Mouse (Mus musculus): ENCODE measurements around the gene Med10. TPM values are rescaled to one million over a fixed set of nuclear protein-coding genes. Genes with fewer than 3 reads are reported as not detected.

Gene Med10
- total and polyA plus RNA-seq, 3 experiments = 119 to 151 TPM; not detected in 1

DNA sequence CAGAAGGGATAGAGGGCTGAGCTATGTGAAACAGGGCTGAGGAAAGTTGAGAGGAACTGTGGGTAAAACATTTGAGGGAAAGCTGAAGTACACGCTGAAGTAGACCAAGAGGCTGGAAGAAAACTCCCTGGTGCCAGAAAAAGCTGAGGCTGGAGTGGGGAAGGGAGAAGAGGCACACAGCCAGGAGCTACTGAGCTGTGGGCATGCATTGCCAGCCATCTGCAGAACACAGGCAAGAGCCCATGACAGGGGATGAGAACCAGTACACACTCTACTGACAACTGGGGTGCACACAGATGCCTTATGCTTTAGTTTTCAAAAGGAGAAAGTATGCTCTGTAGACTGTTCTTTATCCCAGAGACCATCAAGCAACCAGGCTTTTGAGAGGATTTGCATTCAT is 43.4 kb downstream of the Med10 start:
- Histone ChIP-seq H3K79me2 (ENCODE audit: control insufficient read depth, insufficient read depth, low read length, poor library complexity) (no peaks in the 10 kb centered on the region), H3K36me3 (ENCODE audit: control insufficient read depth in 1 of 2, insufficient read depth in 2 of 2, low read length in 2 of 2) (no peaks in the 10 kb centered on the region), H3K4me1 (ENCODE audit: control insufficient read depth in 1 of 2, insufficient read depth in 2 of 2, low read length in 2 of 2) (no peaks in the 10 kb centered on the region), H3K9ac (ENCODE audit: control insufficient read depth, low read depth, low read length, poor library complexity, severe bottlenecking) (no peak overlapping the region), H3K9me3 (replicated peaks; ENCODE audit: insufficient read depth, low read length) (no peaks in the 10 kb centered on the region), H3K4me3 (ENCODE audit: control insufficient read depth in 1 of 2, insufficient read depth in 1 of 2, low read depth in 2 of 2, low read length in 2 of 2) (no peak overlapping the region), H3K27ac (ENCODE audit: control insufficient read depth, low read depth, low read length) (no peak overlapping the region), H3K27me3 (ENCODE audit: control insufficient read depth in 1 of 2, insufficient read depth in 2 of 2, low read length in 2 of 2) (no peaks in the 10 kb centered on the region)
- DNase-seq (ENCODE audit: low read depth, low spot score) = no peak
- no peak for TF ChIP-seq ELF1 (IDR thresholded peaks at IDR 0.05; ENCODE audit: low read depth, low read length)
- no peak for TF ChIP-seq NELFE (IDR thresholded peaks at IDR 0.05; ENCODE audit: low read depth, low read length)
- no peak for TF ChIP-seq MAX (IDR thresholded peaks at IDR 0.05; ENCODE audit: low read length)
- TF ChIP-seq POLR2AphosphoS5 (IDR thresholded peaks at IDR 0.05; ENCODE audit: borderline replicate concordance, low read depth, low read length) = no peak

DNA sequence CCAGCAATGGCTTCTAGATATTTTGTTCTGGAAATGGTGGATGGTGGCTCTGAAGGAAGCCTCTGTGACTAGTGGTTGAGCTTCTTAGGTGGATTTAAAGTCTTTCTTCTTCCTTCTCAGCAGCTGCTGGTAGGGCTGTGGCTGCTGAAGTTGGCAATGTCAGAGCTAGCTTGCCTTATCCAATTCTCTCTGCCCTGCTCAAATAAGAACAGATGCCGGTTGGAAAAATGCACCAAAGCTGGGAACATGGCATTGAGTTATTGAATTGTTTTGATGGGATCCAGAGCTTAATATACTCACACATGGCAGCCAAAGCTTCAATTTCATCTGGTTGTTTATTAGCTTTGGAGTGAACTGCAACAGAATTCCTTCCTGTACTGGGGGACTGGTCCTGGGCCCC is 47.4 kb downstream of the Med10 start:
- no peak overlapping the region for H3K9ac ChIP-seq (ENCODE audit: control insufficient read depth, low read depth, low read length, poor library complexity, severe bottlenecking)
- no peak overlapping the region for H3K27ac ChIP-seq (ENCODE audit: control insufficient read depth, low read depth, low read length)
- no peaks in the 10 kb centered on the region for H3K4me1 ChIP-seq (ENCODE audit: control insufficient read depth in 1 of 2, insufficient read depth in 2 of 2, low read length in 2 of 2)
- no peak overlapping the region for H3K4me3 ChIP-seq (ENCODE audit: control insufficient read depth in 1 of 2, insufficient read depth in 1 of 2, low read depth in 2 of 2, low read length in 2 of 2)
- no peak for DNase-seq (ENCODE audit: low read depth, low spot score)
- no peaks in the 10 kb centered on the region for H3K9me3 ChIP-seq (replicated peaks; ENCODE audit: insufficient read depth, low read length)
- H3K79me2 ChIP-seq (ENCODE audit: control insufficient read depth, insufficient read depth, low read length, poor library complexity) = no peaks in the 10 kb centered on the region
- H3K36me3 ChIP-seq (ENCODE audit: control insufficient read depth in 1 of 2, insufficient read depth in 2 of 2, low read length in 2 of 2) = no peaks in the 10 kb centered on the region
- no peaks in the 10 kb centered on the region for H3K27me3 ChIP-seq (ENCODE audit: control insufficient read depth in 1 of 2, insufficient read depth in 2 of 2, low read length in 2 of 2)
- no peak for TF ChIP-seq TAL1 (IDR thresholded peaks at IDR 0.05; ENCODE audit: low read length)
- no peak for TF ChIP-seq ETS1 (IDR thresholded peaks at IDR 0.05; ENCODE audit: low read depth, low read length)
- no peak for TF ChIP-seq CHD2 (IDR thresholded peaks at IDR 0.05; ENCODE audit: low read length)
- no peak for TF ChIP-seq ZMIZ1 (IDR thresholded peaks at IDR 0.05; ENCODE audit: low read depth, low read length)
- no peak for TF ChIP-seq TBP (IDR thresholded peaks at IDR 0.05; ENCODE audit: low read depth, low read length)
- TF ChIP-seq MXI1 (IDR thresholded peaks at IDR 0.05; ENCODE audit: low read depth, low read length) = no peak

DNA sequence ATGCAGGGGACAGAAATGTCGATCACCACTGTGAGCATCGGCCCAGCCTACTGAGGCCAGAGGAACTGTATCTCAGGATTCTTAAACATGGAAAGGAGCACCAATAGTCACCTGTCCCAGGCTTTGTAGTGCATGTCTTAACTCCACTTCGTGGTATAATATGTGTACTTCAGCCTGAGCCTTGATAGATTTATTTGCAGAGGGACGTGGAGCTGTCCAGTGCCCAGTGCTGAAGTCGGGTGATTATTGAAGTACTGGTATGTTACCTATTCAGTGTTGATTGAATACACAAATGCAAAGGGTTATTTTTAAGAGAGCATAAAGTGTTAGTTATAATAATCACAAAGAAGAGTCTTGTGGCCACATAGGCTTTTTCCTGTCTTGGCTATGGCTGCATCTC is 50.1 kb downstream of the Med10 start:
- no peaks in the 10 kb centered on the region for H3K4me1 ChIP-seq (ENCODE audit: control insufficient read depth in 1 of 2, insufficient read depth in 2 of 2, low read length in 2 of 2)
- no peak overlapping the region for H3K4me3 ChIP-seq (ENCODE audit: control insufficient read depth in 1 of 2, insufficient read depth in 1 of 2, low read depth in 2 of 2, low read length in 2 of 2)
- H3K36me3 ChIP-seq (ENCODE audit: control insufficient read depth in 1 of 2, insufficient read depth in 2 of 2, low read length in 2 of 2) = no peaks in the 10 kb centered on the region
- H3K9ac ChIP-seq (ENCODE audit: control insufficient read depth, low read depth, low read length, poor library complexity, severe bottlenecking) = no peak overlapping the region
- peak; percentile 53 for DNase-seq (ENCODE audit: low read depth, low spot score)
- H3K27me3 ChIP-seq (ENCODE audit: control insufficient read depth in 1 of 2, insufficient read depth in 2 of 2, low read length in 2 of 2) = no peaks in the 10 kb centered on the region
- TF ChIP-seq TCF12 (IDR thresholded peaks at IDR 0.05; ENCODE audit: low read depth, low read length) (no peak), MAZ (IDR thresholded peaks at IDR 0.05; ENCODE audit: low read depth, low read length) (no peak), ETS1 (IDR thresholded peaks at IDR 0.05; ENCODE audit: low read depth, low read length) (no peak), ZNF384 (IDR thresholded peaks at IDR 0.05; ENCODE audit: low read depth, low read length) (no peak), EP300 (IDR thresholded peaks at IDR 0.05; ENCODE audit: low read depth in 1 of 2, low read length in 2 of 2) (no peak), MAX (IDR thresholded peaks at IDR 0.05; ENCODE audit: low read length) (no peak), MXI1 (IDR thresholded peaks at IDR 0.05; ENCODE audit: low read depth, low read length) (no peak), TAL1 (IDR thresholded peaks at IDR 0.05; ENCODE audit: low read length) (no peak), USF2 (IDR thresholded peaks at IDR 0.05; ENCODE audit: borderline replicate concordance in 1 of 2, insufficient read depth in 1 of 2, low read depth in 1 of 2, low read length in 2 of 2) (no peak), ZC3H11A (IDR thresholded peaks at IDR 0.05; ENCODE audit: low read depth, low read length) (no peak), MEF2A (IDR thresholded peaks at IDR 0.05; ENCODE audit: extremely low read depth, insufficient replicate concordance, low read depth, low read length, poor library complexity, severe bottlenecking) (no peak), CHD1 (IDR thresholded peaks at IDR 0.05; ENCODE audit: low read depth, low read length) (no peak), USF1 (IDR thresholded peaks at IDR 0.05; ENCODE audit: low read depth, low read length) (no peak)
- no peaks in the 10 kb centered on the region for H3K9me3 ChIP-seq (replicated peaks; ENCODE audit: insufficient read depth, low read length)
- no peaks in the 10 kb centered on the region for H3K79me2 ChIP-seq (ENCODE audit: control insufficient read depth, insufficient read depth, low read length, poor library complexity)
- H3K27ac ChIP-seq (ENCODE audit: control insufficient read depth, low read depth, low read length) = no peak overlapping the region

Measured in MEL (cell line).